Mouse (Mus musculus) C2C12 (cell line): Measurements from ENCODE around the gene Olr1. TPM values are rescaled to one million over a fixed set of nuclear protein-coding genes. Genes with fewer than 3 reads are reported as not detected.

ENCODE experiments used
- H3K27me3 ChIP-seq: one replicate; pipeline ENCODE4 v1.6.1; 2011; ENCODE audit not compliant: control insufficient read depth, insufficient read depth, insufficient read length
- H3K36me3 ChIP-seq: one replicate; pipeline ENCODE4 v1.6.1; 2011; ENCODE audit not compliant: control insufficient read depth, insufficient read depth
- H3K4me3 ChIP-seq: one replicate; pipeline ENCODE4 v1.5.1; 2011; ENCODE audit warnings: mild to moderate bottlenecking, control low read depth; ENCODE audit not compliant: poor library complexity, insufficient read depth, severe bottlenecking
- H3K79me2 ChIP-seq: one replicate; pipeline ENCODE4 v1.6.1; 2011; ENCODE audit not compliant: control insufficient read depth, insufficient read depth
- H3K79me3 ChIP-seq: one replicate; pipeline ENCODE4 v1.6.1; 2011; ENCODE audit warnings: low read depth, control low read depth
- H3ac ChIP-seq: one replicate; pipeline ENCODE3; 2011; ENCODE audit warnings: low read depth; ENCODE audit not compliant: control insufficient read depth, insufficient read length
- CEBPB ChIP-seq: IDR thresholded peaks from one replicate; pipeline ENCODE4 v1.6.1; 2011; ENCODE audit warnings: low read depth, mild to moderate bottlenecking, control low read depth, moderate library complexity
- CTCF ChIP-seq: IDR thresholded peaks from one replicate; pipeline ENCODE4 v1.5.1; 2011; ENCODE audit not compliant: control insufficient read depth, insufficient read depth, insufficient read length
- FOSL1 ChIP-seq: IDR thresholded peaks from one replicate; pipeline ENCODE4 v1.8.0; 2011; ENCODE audit warnings: mild to moderate bottlenecking, low read length; ENCODE audit not compliant: poor library complexity, insufficient read depth, severe bottlenecking
- MAX ChIP-seq: IDR thresholded peaks from one replicate; pipeline ENCODE4 v1.6.1; 2011; ENCODE audit warnings: mild to moderate bottlenecking, control low read depth
- MYOD1 ChIP-seq: IDR thresholded peaks from one replicate; pipeline ENCODE4 v1.6.1; 2011; ENCODE audit warnings: low read depth; ENCODE audit not compliant: control insufficient read depth, insufficient read length
- MYOG ChIP-seq: IDR thresholded peaks from one replicate; pipeline ENCODE4 v1.6.1; 2011; ENCODE audit not compliant: control insufficient read depth, insufficient read length; ENCODE audit errors: extremely low read depth
- USF1 ChIP-seq: IDR thresholded peaks from one replicate; pipeline ENCODE4 v1.6.1; 2011; ENCODE audit warnings: low read depth, mild to moderate bottlenecking, control low read depth, moderate library complexity
- polyA plus RNA-seq: library from polyadenylated mRNA; unstranded; fragments of >200 nt; fragmentation: generic; extraction: Trizol; gene quantifications from one replicate; pipeline ENCODE4 v1.2.1, GENCODE M21; 2012; ENCODE audit warnings: missing spikeins

Olr1 gene
- polyA plus RNA-seq, 1 experiment: 0.99 TPM

- no peak for TF ChIP-seq CTCF
- TF ChIP-seq USF1: no peak
- Histone ChIP-seq H3K36me3 (peaks cover 53% of the 10 kb centered on the region), H3K79me2 (peaks cover 2% of the 10 kb centered on the region), H3K79me3 (no peaks in the 10 kb centered on the region), H3K27me3 (no peaks in the 10 kb centered on the region), H3K4me3 (no peak overlapping the region), H3ac (no peak overlapping the region)
Observed at GRCm38 (mm10) chr6:129541931-129542330, 35.0 kb upstream of the Olr1 start.

- H3K36me3 ChIP-seq: peaks cover 53% of the 10 kb centered on the region
- H3K79me2 ChIP-seq: peaks cover 36% of the 10 kb centered on the region
- H3K27me3 ChIP-seq: no peaks in the 10 kb centered on the region
- TF ChIP-seq MAX (no peak), FOSL1 (no peak), USF1 (no peak), CTCF (no peak), CEBPB (no peak), MYOG (no peak), MYOD1 (no peak)
- peaks cover 24% of the 10 kb centered on the region for H3K79me3 ChIP-seq
- no peak overlapping the region for H3ac ChIP-seq
- H3K4me3 ChIP-seq: no peak overlapping the region
Observed at GRCm38 (mm10) chr6:129538555-129538954, 31.6 kb upstream of the Olr1 start.

- H3ac ChIP-seq: no peak overlapping the region
- peaks cover 32% of the 10 kb centered on the region for H3K36me3 ChIP-seq
- TF ChIP-seq MYOG: no peak
- no peak for TF ChIP-seq MYOD1
- no peak for TF ChIP-seq FOSL1
- no peak for TF ChIP-seq USF1
- TF ChIP-seq MAX: no peak
- TF ChIP-seq CTCF: no peak
- TF ChIP-seq CEBPB: no peak
- H3K79me3 ChIP-seq: peaks cover 27% of the 10 kb centered on the region
- H3K4me3 ChIP-seq: no peak overlapping the region
- H3K79me2 ChIP-seq: peaks cover 43% of the 10 kb centered on the region
- no peaks in the 10 kb centered on the region for H3K27me3 ChIP-seq
Observed at GRCm38 (mm10) chr6:129535723-129536122, 28.8 kb upstream of the Olr1 start.

GRCm38 (mm10) chr6:129534627-129535190 is 27.7 kb upstream of the Olr1 start:
- peaks cover 27% of the 10 kb centered on the region for H3K79me3 ChIP-seq
- no peak for TF ChIP-seq MYOG
- TF ChIP-seq CEBPB: no peak
- TF ChIP-seq MAX: no peak
- TF ChIP-seq CTCF: no peak
- TF ChIP-seq MYOD1: no peak
- no peak for TF ChIP-seq USF1
- no peak for TF ChIP-seq FOSL1
- no peaks in the 10 kb centered on the region for H3K27me3 ChIP-seq
- peaks cover 43% of the 10 kb centered on the region for H3K79me2 ChIP-seq
- no peak overlapping the region for H3ac ChIP-seq
- H3K4me3 ChIP-seq: peak overlapping the region; percentile 87
- H3K36me3 ChIP-seq: peaks cover 24% of the 10 kb centered on the region

DNA sequence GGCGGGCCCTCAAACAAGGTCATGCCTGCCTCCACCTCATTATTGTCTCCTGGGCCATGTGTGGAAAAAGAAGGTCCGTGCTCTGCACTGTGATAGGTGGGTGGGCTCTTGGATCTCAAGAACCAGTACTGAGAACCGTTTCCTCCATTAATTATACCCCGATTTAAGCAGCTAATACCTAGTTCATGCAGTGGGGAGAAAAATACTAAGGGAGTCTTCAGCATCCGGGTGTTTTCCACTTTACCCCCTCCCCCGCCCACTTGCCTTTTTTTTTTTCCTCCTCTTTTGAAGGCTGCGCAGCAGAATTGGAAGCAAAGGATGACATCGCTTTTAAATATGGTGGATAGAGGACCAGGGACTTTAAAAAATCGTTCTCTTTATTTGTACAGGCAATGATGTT is 27.1 kb upstream of the Olr1 start:
- Histone ChIP-seq H3K79me2 (peaks cover 43% of the 10 kb centered on the region), H3ac (peak overlapping the region; percentile 45), H3K27me3 (no peaks in the 10 kb centered on the region), H3K79me3 (peaks cover 27% of the 10 kb centered on the region), H3K36me3 (peaks cover 17% of the 10 kb centered on the region), H3K4me3 (peak overlapping the region; percentile 87)
- TF ChIP-seq CTCF: no peak
- no peak for TF ChIP-seq FOSL1
- TF ChIP-seq CEBPB: no peak
- TF ChIP-seq MYOG: no peak
- TF ChIP-seq MAX: no peak
- no peak for TF ChIP-seq USF1
- TF ChIP-seq MYOD1: no peak
